Mouse (Mus musculus) neural tube, embryonic 14.5 days (tissue): ENCODE data around the gene Dennd2c. TPM values are rescaled to one million over a fixed set of nuclear protein-coding genes. Genes with fewer than 3 reads are reported as not detected.

Source experiments
- ATAC-seq: fragments of 200-750 bp; cut with Nextera tagmentation; 2 replicates; pipeline ENCODE4 v1.8.0; 2017; ENCODE audit warnings: low read depth, mild to moderate bottlenecking, moderate TSS enrichment, moderate library complexity
- H3K27ac ChIP-seq: fragments of 300-500 bp; sonication (generic); 2 replicates; pipeline ENCODE4 v1.5.1; 2014; ENCODE audit warnings: low read depth, mild to moderate bottlenecking, control low read depth, low read length, moderate library complexity, mixed read lengths
- H3K27me3 ChIP-seq: fragments of 300-500 bp; sonication (generic); 2 replicates; pipeline ENCODE4 v1.6.1; 2014; ENCODE audit warnings: low read length; ENCODE audit not compliant: control insufficient read depth, insufficient read depth
- H3K36me3 ChIP-seq: fragments of 300-500 bp; sonication (generic); 2 replicates; pipeline ENCODE4 v1.6.1; 2014; ENCODE audit warnings: low read length, mixed read lengths; ENCODE audit not compliant: control insufficient read depth, insufficient read depth
- H3K4me1 ChIP-seq: fragments of 300-500 bp; sonication (generic); 2 replicates; pipeline ENCODE4 v1.6.1; 2014; ENCODE audit warnings: low read length; ENCODE audit not compliant: control insufficient read depth, insufficient read depth
- H3K4me2 ChIP-seq: fragments of 300-500 bp; sonication (generic); 2 replicates; pipeline ENCODE4 v1.6.1; 2014; ENCODE audit warnings: mild to moderate bottlenecking, low read depth, low read length, control low read depth
- H3K4me3 ChIP-seq: fragments of 300-500 bp; sonication (generic); 2 replicates; pipeline ENCODE4 v1.5.1; 2014; ENCODE audit warnings: low read depth, low read length, control low read depth, mixed read lengths
- H3K9ac ChIP-seq: fragments of 300-500 bp; sonication (generic); replicated peaks from 2 replicates; pipeline ENCODE4 v1.6.1; 2014; ENCODE audit warnings: low read depth, mild to moderate bottlenecking, control low read depth, low read length, mixed read lengths
- H3K9me3 ChIP-seq: fragments of 300-500 bp; sonication (generic); 2 replicates; pipeline ENCODE4 v1.6.1; 2016; ENCODE audit warnings: low read length; ENCODE audit not compliant: control insufficient read depth
- WGBS: fragments of 180-500 bp; shearing (Covaris S2); extraction: QIAGEN DNeasy Blood & Tissue Kit; methylation state at CpG from one replicate; pipeline ENCODE4 v1.1.7; 2014; 5-methylcytosine and 5-hydroxymethylcytosine counted together
- polyA plus RNA-seq: library from polyadenylated mRNA; unstranded; fragments of >200 nt; fragmentation: Nextera tagmentation; extraction: Ambion mirVana; gene quantifications from 2 replicates; pipeline ENCODE4 v1.2.1, GENCODE M21; 2014

Gene Dennd2c
- polyA plus RNA-seq: 1.7 and 2.3 TPM in 2 replicates

DNA sequence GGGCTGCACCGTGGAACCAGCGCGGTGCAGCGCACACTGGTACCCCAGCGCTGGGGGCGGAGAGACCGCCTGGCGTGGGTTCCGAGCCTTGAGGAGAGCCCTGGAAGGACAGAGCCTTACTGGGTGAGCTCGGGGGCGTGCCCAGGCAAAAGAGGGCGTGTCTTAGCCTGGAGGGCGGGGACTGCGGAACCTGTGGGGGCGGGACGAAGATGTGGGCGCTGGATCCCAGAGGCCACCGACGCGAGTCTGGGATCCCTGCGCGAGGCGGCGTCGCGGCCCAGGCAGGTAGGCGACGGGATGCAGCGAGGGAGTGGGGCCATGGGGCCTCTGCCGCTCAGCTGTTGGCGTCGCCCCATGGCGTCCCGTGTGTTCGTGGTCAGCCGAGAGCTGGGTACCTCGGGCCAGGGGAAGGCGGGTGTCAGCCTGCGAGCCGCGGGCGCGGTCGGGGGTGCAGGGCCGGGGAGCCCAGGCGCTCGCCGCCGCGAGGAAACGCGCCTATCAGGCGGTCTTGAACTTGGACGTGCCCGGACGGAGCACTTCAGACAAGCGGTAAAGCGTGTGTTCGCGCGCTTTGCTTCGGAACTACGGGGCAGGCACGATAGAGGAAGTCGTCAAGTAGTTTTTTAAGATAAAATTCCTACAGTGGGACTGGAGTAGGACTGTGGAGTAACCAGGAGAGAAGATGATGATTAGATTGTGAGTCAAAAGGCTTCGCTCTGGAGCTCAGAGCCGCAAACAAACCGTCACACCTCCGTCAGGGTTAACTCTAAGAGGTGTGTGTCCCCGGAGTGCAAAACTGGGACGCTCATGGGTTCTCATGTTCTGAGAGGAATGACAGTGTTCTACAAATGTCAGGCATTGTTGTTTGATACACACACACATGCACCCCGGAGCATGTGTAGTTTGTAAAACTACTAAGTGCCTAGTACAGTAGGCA lies at the start of gene Dennd2c:
Gene Dennd2c, plus strand, starts transcription at position 151 of the 937 bp plus-strand sequence.
- peak; percentile 95 for ATAC-seq
- Histone ChIP-seq H3K36me3 (no peaks in the 10 kb centered on the region), H3K4me2 (peak within 1 kb of the TSS; percentile 66), H3K4me1 (no peaks in the 10 kb centered on the region), H3K9ac (peak within 1 kb of the TSS; percentile 46), H3K4me3 (peak within 1 kb of the TSS; percentile 45), H3K9me3 (no peaks in the 10 kb centered on the region), H3K27ac (no peak within 1 kb of the TSS), H3K27me3 (peaks cover 12% of the 10 kb centered on the region; the same call in 1 of the 2 replicates)
- WGBS: 2% methylated on average over 71 of the region's 72 CpGs

DNA sequence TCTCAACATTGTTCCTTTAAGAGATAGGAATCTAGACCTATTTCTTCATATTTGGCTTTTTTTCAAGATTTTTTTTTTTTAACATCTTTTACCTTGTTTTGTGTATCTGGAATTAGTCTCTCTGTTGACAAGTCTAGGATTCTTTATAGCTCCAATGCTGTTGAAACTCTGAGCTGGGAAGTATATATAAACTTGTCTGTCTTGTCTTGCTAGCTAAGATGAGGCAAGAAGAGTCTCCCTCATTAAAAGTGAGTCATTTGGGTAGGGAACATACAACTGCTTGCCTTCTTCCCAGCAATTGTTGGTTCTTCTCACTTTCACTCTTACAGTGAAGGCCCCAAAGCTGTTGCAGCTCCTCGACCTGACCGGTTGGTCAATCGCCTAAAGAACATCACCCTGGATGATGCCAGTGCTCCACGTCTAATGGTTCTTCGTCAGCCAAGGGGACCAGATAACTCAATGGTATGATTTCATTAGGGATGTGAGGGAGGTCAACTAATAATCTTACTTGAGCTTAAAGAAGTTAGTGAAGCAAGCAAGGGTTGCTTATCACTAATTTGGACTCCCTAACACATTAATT lies 46.3 kb upstream of the Dennd2c start:
- H3K27me3 ChIP-seq: no peaks in the 10 kb centered on the region
- no peak overlapping the region for H3K9ac ChIP-seq
- no peaks in the 10 kb centered on the region for H3K9me3 ChIP-seq
- no peak overlapping the region for H3K4me2 ChIP-seq
- H3K4me1 ChIP-seq: peaks cover 7% of the 10 kb centered on the region
- H3K4me3 ChIP-seq: no peak overlapping the region
- no peak for ATAC-seq
- H3K27ac ChIP-seq: no peak overlapping the region
- peaks cover 59% of the 10 kb centered on the region for H3K36me3 ChIP-seq
- 93% methylated on average over 5 of the region's 5 CpGs for WGBS

DNA sequence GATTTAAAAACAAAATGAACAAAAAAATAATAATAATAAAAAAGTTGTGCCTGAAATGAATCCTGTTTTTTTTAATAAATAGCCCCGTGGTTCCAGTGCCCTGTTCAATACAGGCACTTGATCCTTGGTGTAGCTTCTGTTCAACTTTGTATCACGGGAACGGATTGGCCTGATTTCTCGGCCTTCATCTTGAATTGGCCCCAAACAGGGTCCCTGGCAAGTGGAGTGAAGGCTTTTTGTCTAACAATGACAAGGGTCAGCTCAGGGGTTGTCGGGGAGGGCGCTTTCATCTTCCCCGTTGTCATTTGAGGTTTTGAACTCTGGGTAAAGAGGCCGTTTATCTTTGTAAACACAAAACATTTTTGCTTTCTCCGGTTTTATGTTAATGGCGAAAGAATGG lies 44.7 kb upstream of the Dennd2c start:
- H3K9me3 ChIP-seq: no peaks in the 10 kb centered on the region
- H3K9ac ChIP-seq: peak overlapping the region; percentile 51
- ATAC-seq: peak; percentile 52
- H3K4me3 ChIP-seq: peak overlapping the region; percentile 74
- WGBS: under 1% methylated on average over 10 of the region's 10 CpGs
- peak overlapping the region; percentile 92 for H3K27ac ChIP-seq
- H3K4me2 ChIP-seq: peak overlapping the region; percentile 59
- H3K36me3 ChIP-seq: peaks cover 56% of the 10 kb centered on the region
- no peaks in the 10 kb centered on the region for H3K27me3 ChIP-seq
- peaks cover 7% of the 10 kb centered on the region for H3K4me1 ChIP-seq

DNA sequence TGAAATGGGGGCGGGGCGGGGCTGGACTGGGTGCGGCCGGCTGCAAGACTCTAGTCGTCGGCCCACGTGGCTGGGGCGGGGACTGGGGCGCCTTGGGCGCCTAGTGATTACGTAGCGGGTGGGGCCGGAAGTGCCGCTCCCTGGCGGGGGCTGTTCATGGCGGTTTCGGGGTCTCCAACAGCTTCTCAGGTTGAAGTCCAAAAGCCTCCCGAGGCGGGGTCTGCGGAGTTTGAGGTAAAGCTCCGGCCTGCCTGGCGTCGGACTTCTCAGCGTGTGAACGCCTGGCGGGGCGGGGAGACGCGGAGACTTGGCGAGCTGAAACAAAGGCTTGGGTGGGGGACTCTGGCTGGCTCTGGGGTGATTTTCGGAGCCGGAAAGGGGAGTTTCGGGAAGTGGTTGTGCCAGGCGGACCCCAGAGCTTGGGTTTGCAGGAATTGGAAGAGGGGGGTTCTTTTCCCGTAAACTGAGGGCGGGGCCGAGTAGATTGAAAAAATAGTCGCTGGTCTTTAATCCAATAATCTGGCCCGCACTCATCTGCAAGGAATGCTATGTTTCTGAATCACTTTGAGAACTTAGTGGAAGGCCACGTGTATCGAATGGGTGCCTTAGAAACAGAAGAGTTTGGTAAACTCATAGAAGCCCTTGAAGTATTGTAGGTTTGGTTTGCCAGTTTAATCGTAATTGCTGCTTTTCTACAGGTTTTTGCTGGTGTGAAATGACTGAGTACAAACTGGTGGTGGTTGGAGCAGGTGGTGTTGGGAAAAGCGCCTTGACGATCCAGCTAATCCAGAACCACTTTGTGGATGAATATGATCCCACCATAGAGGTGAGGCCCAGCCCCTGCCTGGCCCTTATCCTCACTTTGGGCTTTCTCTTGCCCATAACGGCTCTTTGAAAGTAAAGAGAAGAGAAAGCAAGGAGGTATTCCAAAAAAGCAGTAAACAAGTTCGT lies 43.9 kb upstream of the Dennd2c start, which contains the start of gene Nras:
Gene Nras, plus strand, starts transcription at position 79 of the 951 bp plus-strand sequence.
- Histone ChIP-seq H3K9ac (peak within 1 kb of the TSS; percentile 70), H3K4me2 (peak within 1 kb of the TSS; percentile 59), H3K36me3 (peaks cover 57% of the 10 kb centered on the region), H3K4me3 (peak within 1 kb of the TSS; percentile 74), H3K27ac (peak within 1 kb of the TSS; percentile 92), H3K9me3 (no peaks in the 10 kb centered on the region), H3K4me1 (peaks cover 7% of the 10 kb centered on the region), H3K27me3 (no peaks in the 10 kb centered on the region)
- peak; percentile 99 for ATAC-seq
- WGBS: 2% methylated on average over 46 of the region's 46 CpGs

DNA sequence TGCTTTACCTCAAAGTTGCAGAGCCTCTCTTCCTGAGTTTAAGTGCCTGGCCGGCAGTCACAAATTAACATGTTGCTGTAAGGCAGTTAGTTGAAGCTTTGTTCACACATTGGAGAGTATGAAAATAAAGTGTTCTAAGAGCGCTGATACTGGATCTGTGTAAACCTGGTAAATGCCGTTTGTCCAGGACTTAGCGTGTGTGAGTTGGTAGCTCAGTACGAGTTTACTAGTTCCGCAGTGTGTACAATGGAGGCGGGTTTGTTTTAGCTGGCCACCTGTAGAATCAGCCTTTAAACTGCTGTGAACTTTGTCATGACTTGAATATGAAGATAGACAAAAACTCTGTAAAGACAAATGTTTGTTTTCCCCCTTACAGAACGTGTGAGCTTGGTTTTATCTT lies 35.5 kb upstream of the Dennd2c start:
- no peak overlapping the region for H3K27ac ChIP-seq
- no peak overlapping the region for H3K4me3 ChIP-seq
- no peaks in the 10 kb centered on the region for H3K9me3 ChIP-seq
- ATAC-seq: no peak
- no peaks in the 10 kb centered on the region for H3K4me1 ChIP-seq
- H3K4me2 ChIP-seq: no peak overlapping the region
- 93% methylated on average over 8 of the region's 8 CpGs for WGBS
- no peak overlapping the region for H3K9ac ChIP-seq
- peaks cover 55% of the 10 kb centered on the region for H3K36me3 ChIP-seq
- no peaks in the 10 kb centered on the region for H3K27me3 ChIP-seq

DNA sequence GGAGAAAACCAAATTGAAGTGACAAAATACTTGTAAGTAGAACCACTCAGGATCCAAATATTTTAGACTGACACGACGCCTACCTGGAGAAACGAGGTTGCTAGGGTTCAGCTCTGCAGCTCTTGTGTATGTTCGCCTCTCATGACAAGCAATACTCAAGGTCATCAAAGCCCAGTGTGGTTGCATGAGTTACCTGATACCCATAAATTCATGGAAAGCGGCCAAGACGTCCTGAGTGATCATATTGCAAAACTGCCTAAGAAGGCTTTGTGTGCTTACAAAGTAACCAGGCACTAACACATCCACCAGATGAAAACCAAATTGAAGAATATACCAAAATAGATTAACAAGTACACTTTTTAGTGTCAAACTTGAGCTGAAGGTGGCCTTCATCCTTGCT lies 33.4 kb upstream of the Dennd2c start:
- Histone ChIP-seq H3K9me3 (no peaks in the 10 kb centered on the region), H3K27ac (no peak overlapping the region), H3K27me3 (no peaks in the 10 kb centered on the region), H3K4me1 (no peaks in the 10 kb centered on the region), H3K4me3 (no peak overlapping the region), H3K4me2 (no peak overlapping the region), H3K9ac (no peak overlapping the region), H3K36me3 (peaks cover 38% of the 10 kb centered on the region)
- 94% methylated on average over 6 of the region's 6 CpGs for WGBS
- ATAC-seq: no peak

DNA sequence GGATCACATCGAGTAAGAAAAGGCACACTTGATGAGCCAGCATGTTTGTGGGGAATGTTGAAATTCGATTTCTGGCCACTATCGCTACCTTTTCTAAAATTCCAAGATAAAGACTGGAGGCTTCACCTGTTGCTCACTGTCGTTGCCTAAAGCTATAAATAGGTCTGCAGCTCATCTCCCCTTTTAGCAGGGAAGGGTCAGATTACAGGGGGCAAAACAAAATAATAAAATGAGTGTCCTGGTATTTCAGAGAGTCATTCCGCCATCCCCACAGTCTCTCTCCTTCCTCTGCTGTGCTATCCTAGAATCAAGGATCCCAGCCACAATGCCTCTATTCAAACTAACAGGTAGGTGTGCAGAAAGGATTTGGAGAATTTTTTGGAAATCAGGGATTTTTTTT lies 28.6 kb upstream of the Dennd2c start, which contains the start of gene Ampd1:
Gene Ampd1, plus strand, starts transcription at position 244 of the 400 bp plus-strand sequence.
- H3K4me2 ChIP-seq: no peak within 1 kb of the TSS
- 82% methylated on average over 5 of the region's 5 CpGs for WGBS
- ATAC-seq: no peak
- H3K27me3 ChIP-seq: no peaks in the 10 kb centered on the region
- H3K4me1 ChIP-seq: no peaks in the 10 kb centered on the region
- no peak within 1 kb of the TSS for H3K27ac ChIP-seq
- H3K36me3 ChIP-seq: peaks cover 6% of the 10 kb centered on the region; the same call in 1 of the 2 replicates
- no peaks in the 10 kb centered on the region for H3K9me3 ChIP-seq
- no peak within 1 kb of the TSS for H3K4me3 ChIP-seq
- no peak within 1 kb of the TSS for H3K9ac ChIP-seq

DNA sequence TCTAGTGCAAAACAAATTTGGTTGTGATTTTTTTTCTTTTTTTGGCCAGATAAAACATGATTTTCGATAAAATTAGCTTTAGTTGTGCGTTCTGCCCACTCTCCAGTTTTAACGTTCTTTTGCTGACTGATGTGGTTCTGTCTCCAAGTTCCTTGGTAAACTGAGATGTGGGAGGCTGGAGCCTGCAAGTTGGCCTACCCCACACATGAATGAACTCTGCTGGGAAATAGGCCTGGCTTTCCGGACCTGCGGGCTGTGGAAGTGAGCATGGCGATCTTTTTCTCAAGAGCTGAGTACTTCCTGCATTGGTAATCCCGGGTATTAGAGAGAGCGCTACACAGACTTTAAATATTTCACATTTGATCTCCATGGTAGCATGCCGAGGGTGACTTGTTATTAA lies 26.5 kb upstream of the Dennd2c start:
- H3K4me2 ChIP-seq: no peak overlapping the region
- H3K4me1 ChIP-seq: no peaks in the 10 kb centered on the region
- H3K27ac ChIP-seq: no peak overlapping the region
- H3K4me3 ChIP-seq: no peak overlapping the region
- no peaks in the 10 kb centered on the region for H3K27me3 ChIP-seq
- 95% methylated on average over 9 of the region's 9 CpGs for WGBS
- no peaks in the 10 kb centered on the region for H3K36me3 ChIP-seq
- H3K9me3 ChIP-seq: no peaks in the 10 kb centered on the region
- H3K9ac ChIP-seq: no peak overlapping the region
- ATAC-seq: no peak
